Mouse (Mus musculus): ENCODE measurements around the gene Olfr170. TPM values are rescaled to one million over a fixed set of nuclear protein-coding genes. Genes with fewer than 3 reads are reported as not detected.
"Not testable (repeated sequence)": the region's sequence is repeated elsewhere in the genome, so short reads cannot be mapped to it uniquely, and the experiment has no call there.

Gene Olfr170
- not detected in 2 replicates for polyA plus RNA-seq (2012; rRNA removed)

DNA sequence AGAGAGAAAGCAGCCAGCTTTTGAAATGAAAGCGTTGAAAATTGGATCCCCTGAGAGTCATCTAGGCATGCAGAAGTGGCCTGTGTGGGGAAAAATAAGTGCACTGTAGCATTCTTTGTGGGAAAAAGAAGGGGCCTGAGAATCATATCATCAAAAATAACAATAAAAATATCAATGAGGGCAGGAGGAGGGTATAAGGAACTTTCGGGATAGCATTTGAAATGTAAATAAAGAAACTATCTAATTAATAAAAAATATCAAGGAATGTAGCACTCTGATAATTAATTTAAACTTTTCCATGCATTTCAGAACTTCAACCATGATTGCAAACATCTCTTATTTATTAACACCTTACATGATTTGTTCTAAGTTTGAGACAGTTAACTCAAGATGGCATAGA, at the start of gene Olfr170:
Gene Olfr170 (minus strand): TSS at position 101 of the 400 bp plus-strand sequence.
- DNase-seq (ENCODE audit: extremely low spot score in 1 of 2, low spot score in 1 of 2): not testable (repeated sequence)

GRCm38 (mm10) chr16:19629816-19630215, 18.1 kb upstream of the Olfr170 start, which contains the start of gene Olfr171:
Olfr171 (minus strand) TSS chr16:19629916.
- DNase-seq (ENCODE audit: extremely low spot score in 1 of 2, low spot score in 1 of 2): no peak

- DNase-seq (ENCODE audit: extremely low spot score in 1 of 2, low spot score in 1 of 2): no peak
These were observed 8.5 kb downstream of the Olfr170 start for GRCm38 (mm10) chr16:19603166-19603565.

- not testable (repeated sequence) for DNase-seq (ENCODE audit: extremely low spot score in 1 of 2, low spot score in 1 of 2)
These were observed 40.0 kb downstream of the Olfr170 start, which contains the start of gene Olfr169 for GRCm38 (mm10) chr16:19571709-19572108. Olfr169 (minus strand) TSS chr16:19571809.

Other genes with a start within 250 kb of the Olfr170 start
- 0.04 TPM in 1 of 2 replicates, not detected in the other for gene Olfr165, start 188.7 kb downstream of the Olfr170 start, polyA plus RNA-seq (2012; rRNA removed)
- 0.13 TPM in 1 of 2 replicates, not detected in the other for gene Olfr166, start 128.2 kb downstream of the Olfr170 start, polyA plus RNA-seq (2012; rRNA removed)
- not detected in 2 replicates for gene Olfr167, start 89.6 kb downstream of the Olfr170 start, polyA plus RNA-seq (2012; rRNA removed)
- 0.10 TPM in 1 of 2 replicates, not detected in the other for gene Olfr168, start 76.3 kb downstream of the Olfr170 start, polyA plus RNA-seq (2012; rRNA removed)
- gene Olfr169, start 40.1 kb downstream of the Olfr170 start, polyA plus RNA-seq (2012; rRNA removed): not detected in 2 replicates
- not detected in 2 replicates for gene Olfr171, start 18.0 kb upstream of the Olfr170 start, polyA plus RNA-seq (2012; rRNA removed)
- not detected in 2 replicates for gene Lamp3, start 94.5 kb upstream of the Olfr170 start, polyA plus RNA-seq (2012; rRNA removed)
- gene B3gnt5, start 148.3 kb upstream of the Olfr170 start, polyA plus RNA-seq (2012; rRNA removed): 0.44 and 0.94 TPM in 2 replicates